Mouse (Mus musculus) CH12.LX (cell line): ENCODE data around the gene Ptgs1. TPM values are rescaled to one million over a fixed set of nuclear protein-coding genes. Genes with fewer than 3 reads are reported as not detected.

Experiments used
- DNase-seq: peaks from one replicate; pipeline ENCODE4 v3.0.0-alpha.2; 2013; ENCODE audit errors: extremely low read depth
- H3K27ac ChIP-seq: 2 replicates; pipeline ENCODE4 v1.5.1; 2012; ENCODE audit warnings: low read depth, mild to moderate bottlenecking, control low read depth, moderate library complexity; ENCODE audit not compliant: insufficient read depth
- H3K27me3 ChIP-seq: replicated peaks from 2 replicates; pipeline ENCODE3; 2012; ENCODE audit warnings: inconsistent platforms
- H3K36me3 ChIP-seq, 2 experiments: replicated peaks in 1 of 2; 2 replicates each; pipeline versions ENCODE3 to v1.6.1; 2012; ENCODE audit warnings: inconsistent platforms in 1 of 2, low read length in 1 of 2, mild to moderate bottlenecking in 1 of 2, mixed read lengths in 1 of 2, moderate library complexity in 1 of 2; ENCODE audit not compliant: control insufficient read depth in 1 of 2, insufficient read depth in 1 of 2
- H3K4me1 ChIP-seq, 2 experiments: 2 replicates each; pipeline ENCODE4 v1.6.1; 2012; ENCODE audit warnings: inconsistent platforms in 1 of 2, moderate library complexity in 1 of 2; ENCODE audit not compliant: insufficient read depth in 2 of 2, control insufficient read depth in 1 of 2
- H3K4me2 ChIP-seq: 2 replicates; pipeline ENCODE4 v1.6.1; 2012; ENCODE audit warnings: low read depth, mild to moderate bottlenecking, control low read depth; ENCODE audit not compliant: poor library complexity, insufficient read depth, severe bottlenecking
- H3K4me3 ChIP-seq, 3 experiments: fragments of 150-350 bp in 1 of 3; sonication (generic) in 1 of 3; replicated peaks in 1 of 3; 2 replicates each; pipeline versions ENCODE3 to v1.5.1; 2011 to 2012; ENCODE audit warnings: low read depth in 2 of 3, low read length in 2 of 3, mild to moderate bottlenecking in 2 of 3, moderate library complexity in 2 of 3, control low read depth in 1 of 3, improper control_type of control experiment in 1 of 3, inconsistent platforms in 1 of 3, mixed read lengths in 1 of 3; ENCODE audit not compliant: poor library complexity in 1 of 3
- H3K79me2 ChIP-seq: replicated peaks from 2 replicates; pipeline ENCODE4 v1.6.1; 2012; ENCODE audit warnings: mild to moderate bottlenecking, moderate library complexity; ENCODE audit not compliant: control insufficient read depth, poor library complexity, insufficient read depth, severe bottlenecking; ENCODE audit errors: extremely low read depth
- H3K9ac ChIP-seq: 2 replicates; pipeline ENCODE4 v1.6.1; 2012; ENCODE audit warnings: low read depth, mild to moderate bottlenecking, control low read depth, moderate library complexity; ENCODE audit not compliant: insufficient read depth
- H3K9me3 ChIP-seq: replicated peaks from 2 replicates; pipeline ENCODE3; 2012; ENCODE audit warnings: low read length, inconsistent platforms, mixed read lengths
- BHLHE40 ChIP-seq: IDR thresholded peaks from 2 replicates; pipeline ENCODE4 v1.6.1; 2011; ENCODE audit warnings: mild to moderate bottlenecking, low read depth, low read length, improper control_type of control experiment
- CHD1 ChIP-seq: IDR thresholded peaks from 2 replicates; pipeline ENCODE4 v1.6.1; 2012; ENCODE audit warnings: low read depth, low read length, improper control_type of control experiment, inconsistent platforms
- EP300 ChIP-seq: IDR thresholded peaks from 2 replicates; pipeline ENCODE4 v1.6.1; 2011; ENCODE audit warnings: low read length, improper control_type of control experiment
- GABPA ChIP-seq: IDR thresholded peaks from 2 replicates; pipeline ENCODE4 v1.6.1; 2012; ENCODE audit warnings: low read depth, low read length, improper control_type of control experiment, inconsistent platforms; ENCODE audit not compliant: insufficient replicate concordance
- HCFC1 ChIP-seq: IDR thresholded peaks from 2 replicates; pipeline ENCODE4 v1.6.1; 2012; ENCODE audit warnings: low read depth, mild to moderate bottlenecking, inconsistent platforms, low read length, improper control_type of control experiment
- IRF4 ChIP-seq: IDR thresholded peaks from 2 replicates; pipeline ENCODE4 v1.6.1; 2014; ENCODE audit warnings: low read depth, mild to moderate bottlenecking, inconsistent platforms, low read length, improper control_type of control experiment
- KAT2A ChIP-seq: IDR thresholded peaks from 2 replicates; pipeline ENCODE4 v1.6.1; 2012; ENCODE audit warnings: low read length, improper control_type of control experiment, inconsistent platforms; ENCODE audit not compliant: insufficient replicate concordance
- MAFK ChIP-seq: IDR thresholded peaks from 2 replicates; pipeline ENCODE4 v1.6.1; 2011; ENCODE audit warnings: low read length, improper control_type of control experiment; ENCODE audit not compliant: insufficient replicate concordance
- MAZ ChIP-seq: IDR thresholded peaks from 2 replicates; pipeline ENCODE4 v1.6.1; 2012; ENCODE audit warnings: low read depth, mild to moderate bottlenecking, inconsistent platforms, low read length, improper control_type of control experiment, moderate library complexity
- MEF2A ChIP-seq: IDR thresholded peaks from 2 replicates; pipeline ENCODE4 v1.6.1; 2014; ENCODE audit warnings: low read depth, mild to moderate bottlenecking, inconsistent platforms, low read length, improper control_type of control experiment, borderline replicate concordance
- MYC ChIP-seq: IDR thresholded peaks from 2 replicates; pipeline ENCODE4 v1.6.1; 2011; ENCODE audit warnings: low read depth, mild to moderate bottlenecking, improper control_type of control experiment, low read length
- NELFE ChIP-seq: IDR thresholded peaks from 2 replicates; pipeline ENCODE4 v1.6.1; 2011; ENCODE audit warnings: low read depth, low read length, improper control_type of control experiment
- POLR2A ChIP-seq: IDR thresholded peaks from 2 replicates; pipeline ENCODE4 v1.6.1; 2011; ENCODE audit warnings: low read depth, mild to moderate bottlenecking, improper control_type of control experiment, low read length
- RAD21 ChIP-seq: IDR thresholded peaks from 2 replicates; pipeline ENCODE4 v1.6.1; 2011; ENCODE audit warnings: low read depth, mild to moderate bottlenecking, low read length, improper control_type of control experiment, moderate library complexity
- RCOR1 ChIP-seq: conservative IDR thresholded peaks from 2 replicates; pipeline ENCODE4 v1.6.1; 2012; ENCODE audit warnings: low read depth, mild to moderate bottlenecking, inconsistent platforms, low read length, improper control_type of control experiment
- SMC3 ChIP-seq: IDR thresholded peaks from 2 replicates; pipeline ENCODE4 v1.6.1; 2011; ENCODE audit warnings: low read depth, low read length, improper control_type of control experiment
- UBTF ChIP-seq: IDR thresholded peaks from 2 replicates; pipeline ENCODE4 v1.6.1; 2012; ENCODE audit warnings: low read depth, mild to moderate bottlenecking, inconsistent platforms, low read length, improper control_type of control experiment, moderate library complexity
- USF1 ChIP-seq: IDR thresholded peaks from 2 replicates; pipeline ENCODE4 v1.6.1; 2014; ENCODE audit warnings: low read depth, mild to moderate bottlenecking, inconsistent platforms, low read length, improper control_type of control experiment
- ZC3H11A ChIP-seq: IDR thresholded peaks from 2 replicates; pipeline ENCODE4 v1.6.1; 2012; ENCODE audit warnings: low read depth, mild to moderate bottlenecking, inconsistent platforms, low read length, improper control_type of control experiment
- ZMIZ1 ChIP-seq: IDR thresholded peaks from 2 replicates; pipeline ENCODE4 v1.6.1; 2012; ENCODE audit warnings: low read depth, mild to moderate bottlenecking, inconsistent platforms, low read length, improper control_type of control experiment
- dilution Hi-C: fragments of 300-500 bp; cut with MboI; formaldehyde crosslinking; loops from 2 replicates; pipeline ENCODE4 v1.14.3; 2020; ENCODE audit warnings: low sequenced_read_pairs; ENCODE audit not compliant: extremely low pct_unique_long_range_greater_than_20kb, extremely low pct_ligation_motif_present
- in situ Hi-C: fragments of 300-500 bp; cut with MboI; formaldehyde crosslinking; loops from 3 replicates; pipeline ENCODE4 v1.14.3; 2019; ENCODE audit warnings: low sequenced_read_pairs, low pct_ligation_motif_present, low pct_unique_long_range_greater_than_20kb, mixed read lengths
- polyA plus RNA-seq: library from polyadenylated mRNA; unstranded; fragments of >175 nt; gene quantifications from 2 replicates; pipeline ENCODE4 v1.2.1, GENCODE M21; 2012; ENCODE audit warnings: low read depth; ENCODE audit not compliant: insufficient read length
- total RNA-seq, 2 experiments: library from RNA; depleted of rRNA; stranded (reverse); fragments of 300-350 nt in 1 of 2; fragments of >200 nt in 1 of 2; gene quantifications; 2 replicates each; pipeline ENCODE4 v1.2.3; 2012 to 2014

Gene Ptgs1
- total and polyA plus RNA-seq, 3 experiments: 1.6 to 3.1 (median 3.0) TPM

DNA sequence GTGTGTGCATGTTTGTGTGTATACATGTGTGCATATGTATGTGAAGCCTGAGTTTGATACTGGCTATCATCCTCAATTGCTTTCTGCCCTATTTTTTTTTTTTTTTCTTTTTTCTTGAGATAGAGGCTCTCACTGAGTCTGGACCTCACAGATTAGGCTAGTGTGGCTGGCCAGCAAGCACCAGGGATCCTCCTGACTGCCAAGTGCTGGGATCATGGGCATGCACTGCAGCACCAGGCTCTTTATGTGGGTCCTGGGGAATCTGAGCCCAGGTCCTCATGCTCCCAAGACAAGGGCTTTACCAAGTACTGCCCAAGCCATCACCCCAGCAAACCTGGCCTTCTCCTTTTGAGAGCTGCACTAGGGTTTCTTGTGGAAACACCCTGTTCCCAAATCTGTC, 6.8 kb upstream of the Ptgs1 start:
- no peaks in the 10 kb centered on the region for H3K79me2 ChIP-seq
- no peak overlapping the region for H3K27ac ChIP-seq
- no peak for DNase-seq
- dilution Hi-C loops (no loop called here), in situ Hi-C loops (loop anchor here (25.0 kb wide), 1 partner anchor 661 kb away; the partner anchor contains the start of gene Dab2ip)
- no peaks in the 10 kb centered on the region for H3K36me3 ChIP-seq
- H3K4me1 ChIP-seq: peaks cover 0 to 14% of the 10 kb centered on the region in 2 experiments; a peak in 2 of 4 replicates
- no peak overlapping the region for H3K4me3 ChIP-seq
- H3K4me2 ChIP-seq: no peak overlapping the region
- H3K9me3 ChIP-seq: no peaks in the 10 kb centered on the region
- no peak overlapping the region for H3K9ac ChIP-seq
- TF ChIP-seq BHLHE40: no peak
- no peak for TF ChIP-seq NELFE
- no peak for TF ChIP-seq RCOR1
- no peak for TF ChIP-seq HCFC1
- no peak for TF ChIP-seq MEF2A
- no peak for TF ChIP-seq RAD21
- TF ChIP-seq IRF4: no peak
- TF ChIP-seq MAZ: no peak
- no peak for TF ChIP-seq ZMIZ1
- H3K27me3 ChIP-seq: no peaks in the 10 kb centered on the region

DNA sequence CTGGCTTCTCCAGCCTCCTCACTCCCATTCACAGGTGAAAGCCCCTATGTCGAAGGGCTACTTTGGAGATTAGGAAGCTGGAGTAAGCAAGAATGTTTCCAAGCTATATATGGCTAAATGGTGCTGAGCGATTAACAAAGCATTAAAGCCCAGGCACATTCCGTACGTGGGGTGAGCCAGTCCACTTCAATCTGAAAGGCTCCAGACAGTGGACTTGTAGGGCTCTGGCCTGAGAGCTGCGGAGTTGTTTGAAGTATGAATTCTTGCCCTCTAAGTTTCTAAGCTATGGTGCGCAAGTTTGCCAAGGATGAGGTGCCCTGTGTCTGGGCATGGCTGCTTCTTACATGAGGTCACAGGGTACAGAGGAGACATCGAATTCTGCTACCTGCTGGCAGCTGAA, 6.1 kb upstream of the Ptgs1 start:
- no peak overlapping the region for H3K4me3 ChIP-seq
- in situ Hi-C loops: loop anchor here (25.0 kb wide), 1 partner anchor 662 kb away; the partner anchor contains the start of gene Dab2ip

More for the DNA sequence above, 6.1 kb upstream of the Ptgs1 start:
- DNase-seq: no peak
- TF ChIP-seq EP300 (no peak), RAD21 (no peak), ZMIZ1 (no peak), KAT2A (no peak), NELFE (no peak), CHD1 (no peak), BHLHE40 (no peak), ZC3H11A (no peak), MYC (no peak), POLR2A (no peak), GABPA (no peak), HCFC1 (no peak), MAFK (no peak), USF1 (no peak), RCOR1 (no peak), MAZ (no peak), SMC3 (no peak), UBTF (no peak), MEF2A (no peak)
- Histone ChIP-seq H3K9me3 (no peaks in the 10 kb centered on the region), H3K27me3 (peaks cover 1% of the 10 kb centered on the region), H3K4me2 (no peak overlapping the region), H3K79me2 (no peaks in the 10 kb centered on the region), H3K36me3 (no peaks in the 10 kb centered on the region), H3K4me1 (peaks cover 0 to 9% of the 10 kb centered on the region in 2 experiments; a peak in 2 of 4 replicates), H3K9ac (no peak overlapping the region), H3K27ac (no peak overlapping the region)
- dilution Hi-C loops: no loop called here
